Mouse (Mus musculus) heart, embryonic 10.5 days (tissue): Measurements from ENCODE around the gene Slc41a2. TPM values are rescaled to one million over a fixed set of nuclear protein-coding genes. Genes with fewer than 3 reads are reported as not detected.

Source experiments
- DNase-seq: peaks from one replicate; pipeline ENCODE4 v3.0.0-alpha.2; 2017; ENCODE audit warnings: low spot score
- H3K27ac ChIP-seq: fragments of 300-500 bp; sonication (generic); 2 replicates; pipeline ENCODE4 v1.5.1; 2016; ENCODE audit warnings: mild to moderate bottlenecking
- H3K27me3 ChIP-seq: fragments of 300-500 bp; sonication (generic); 2 replicates; pipeline ENCODE4 v1.6.1; 2016; ENCODE audit warnings: mild to moderate bottlenecking; ENCODE audit not compliant: poor library complexity, insufficient read depth, severe bottlenecking
- H3K36me3 ChIP-seq: fragments of 300-500 bp; sonication (generic); 2 replicates; pipeline ENCODE4 v1.6.1; 2016; ENCODE audit warnings: mild to moderate bottlenecking, moderate library complexity
- H3K4me1 ChIP-seq: fragments of 300-500 bp; sonication (generic); 2 replicates; pipeline ENCODE4 v1.6.1; 2016; ENCODE audit warnings: mild to moderate bottlenecking
- H3K4me3 ChIP-seq: fragments of 300-500 bp; sonication (generic); 2 replicates; pipeline ENCODE4 v1.5.1; 2016; ENCODE audit warnings: mild to moderate bottlenecking, moderate library complexity
- H3K9me3 ChIP-seq: fragments of 300-500 bp; sonication (generic); 2 replicates; pipeline ENCODE4 v1.6.1; 2016; ENCODE audit warnings: mild to moderate bottlenecking, moderate library complexity
- whole genome bisulfite sequencing: fragments of 180-500 bp; shearing (Covaris S2); methylation state at CpG from one replicate; pipeline ENCODE4 v1.1.7; 2016; 5-methylcytosine and 5-hydroxymethylcytosine counted together
- polyA plus RNA-seq: library from polyadenylated mRNA; unstranded; fragments of >200 nt; fragmentation: Nextera tagmentation; extraction: Ambion mirVana; gene quantifications from 2 replicates; pipeline ENCODE4 v1.2.1, GENCODE M21; 2016

Gene Slc41a2
- polyA plus RNA-seq, 1 experiment from 2014 or later: 0.15 TPM

GRCm38 (mm10) chr10:83234391-83234790 is 103.3 kb downstream of the Slc41a2 start:
- Histone ChIP-seq H3K4me1 (0 out of 2 replicates have a peak, but pooled peaks cover 5% of the 10 kb centered on the region), H3K9me3 (no peaks in the 10 kb centered on the region), H3K27me3 (peaks cover 6% of the 10 kb centered on the region; the same call in 1 of the 2 replicates), H3K36me3 (no peaks in the 10 kb centered on the region), H3K27ac (no peak overlapping the region), H3K4me3 (no peak overlapping the region)
- 50% methylated on average over 4 of the region's 4 CpGs for WGBS
- no peak for DNase-seq

- Histone ChIP-seq H3K4me1 (0 out of 2 replicates have a peak, but pooled peaks cover 5% of the 10 kb centered on the region), H3K9me3 (no peaks in the 10 kb centered on the region), H3K27ac (no peak overlapping the region), H3K27me3 (peaks cover 2% of the 10 kb centered on the region; the same call in 1 of the 2 replicates), H3K4me3 (no peak overlapping the region), H3K36me3 (no peaks in the 10 kb centered on the region)
- WGBS: 80% methylated on average over 3 of the region's 3 CpGs
- no peak for DNase-seq
These were observed 103.7 kb downstream of the Slc41a2 start for GRCm38 (mm10) chr10:83233967-83234366.

- H3K27me3 ChIP-seq: no peaks in the 10 kb centered on the region
- no peak for DNase-seq
- H3K4me3 ChIP-seq: no peak overlapping the region
- H3K4me1 ChIP-seq: 0 out of 2 replicates have a peak, but pooled peaks cover 5% of the 10 kb centered on the region
- no peak overlapping the region for H3K27ac ChIP-seq
- 48% methylated on average over 4 of the region's 4 CpGs for WGBS
- H3K9me3 ChIP-seq: no peaks in the 10 kb centered on the region
- H3K36me3 ChIP-seq: no peaks in the 10 kb centered on the region
These were observed 109.1 kb downstream of the Slc41a2 start for GRCm38 (mm10) chr10:83228626-83229025.

GRCm38 (mm10) chr10:83224999-83225398 is 112.7 kb downstream of the Slc41a2 start:
- Histone ChIP-seq H3K27me3 (no peaks in the 10 kb centered on the region), H3K27ac (no peak overlapping the region), H3K36me3 (no peaks in the 10 kb centered on the region), H3K4me3 (no peak overlapping the region), H3K4me1 (0 out of 2 replicates have a peak, but pooled peaks cover 5% of the 10 kb centered on the region), H3K9me3 (no peaks in the 10 kb centered on the region)
- DNase-seq: no peak
- 41% methylated on average over 3 of the region's 3 CpGs for WGBS

GRCm38 (mm10) chr10:83220847-83221246 is 116.8 kb downstream of the Slc41a2 start:
- H3K27ac ChIP-seq: no peak overlapping the region
- 85% methylated on average over 3 of the region's 3 CpGs for WGBS
- no peak overlapping the region for H3K4me3 ChIP-seq
- H3K9me3 ChIP-seq: no peaks in the 10 kb centered on the region
- 0 out of 2 replicates have a peak, but pooled peaks cover 6% of the 10 kb centered on the region for H3K4me1 ChIP-seq
- no peaks in the 10 kb centered on the region for H3K27me3 ChIP-seq
- no peaks in the 10 kb centered on the region for H3K36me3 ChIP-seq
- DNase-seq: no peak

- 85% methylated on average over 10 of the region's 10 CpGs for WGBS
- H3K27ac ChIP-seq: no peak overlapping the region
- DNase-seq: no peak
These were observed 117.5 kb downstream of the Slc41a2 start for GRCm38 (mm10) chr10:83220217-83220616.

GRCm38 (mm10) chr10:83219729-83220128 is 118.0 kb downstream of the Slc41a2 start:
- Histone ChIP-seq H3K4me1 (0 out of 2 replicates have a peak, but pooled peaks cover 6% of the 10 kb centered on the region), H3K9me3 (no peaks in the 10 kb centered on the region), H3K27me3 (no peaks in the 10 kb centered on the region), H3K4me3 (no peak overlapping the region), H3K27ac (no peak overlapping the region), H3K36me3 (no peaks in the 10 kb centered on the region)
- 29% methylated on average over 12 of the region's 12 CpGs for WGBS
- DNase-seq: peak; percentile 82

More at GRCm38 (mm10) chr10:83220217-83220616, 117.5 kb downstream of the Slc41a2 start:
- no peak overlapping the region for H3K4me3 ChIP-seq
- H3K4me1 ChIP-seq: 0 out of 2 replicates have a peak, but pooled peaks cover 6% of the 10 kb centered on the region
- H3K9me3 ChIP-seq: no peaks in the 10 kb centered on the region
- no peaks in the 10 kb centered on the region for H3K27me3 ChIP-seq
- no peaks in the 10 kb centered on the region for H3K36me3 ChIP-seq

GRCm38 (mm10) chr10:83218778-83219177 is 118.9 kb downstream of the Slc41a2 start:
- H3K27me3 ChIP-seq: no peaks in the 10 kb centered on the region
- 0 out of 2 replicates have a peak, but pooled peaks cover 6% of the 10 kb centered on the region for H3K4me1 ChIP-seq
- no peak overlapping the region for H3K4me3 ChIP-seq
- DNase-seq: no peak
- H3K27ac ChIP-seq: no peak overlapping the region
- no peaks in the 10 kb centered on the region for H3K9me3 ChIP-seq
- WGBS: 71% methylated on average over 2 of the region's 2 CpGs
- no peaks in the 10 kb centered on the region for H3K36me3 ChIP-seq

GRCm38 (mm10) chr10:83217256-83217655 is 120.4 kb downstream of the Slc41a2 start:
- no peak overlapping the region for H3K4me3 ChIP-seq
- no peaks in the 10 kb centered on the region for H3K36me3 ChIP-seq
- WGBS: 35% methylated on average over 5 of the region's 5 CpGs
- no peaks in the 10 kb centered on the region for H3K9me3 ChIP-seq
- no peak for DNase-seq
- H3K27ac ChIP-seq: no peak overlapping the region
- peaks cover 8% of the 10 kb centered on the region for H3K4me1 ChIP-seq
- no peaks in the 10 kb centered on the region for H3K27me3 ChIP-seq

GRCm38 (mm10) chr10:83215559-83215958 is 122.1 kb downstream of the Slc41a2 start:
- H3K4me3 ChIP-seq: no peak overlapping the region
- H3K36me3 ChIP-seq: no peaks in the 10 kb centered on the region
- H3K27me3 ChIP-seq: no peaks in the 10 kb centered on the region
- DNase-seq: no peak
- 69% methylated on average over 5 of the region's 5 CpGs for WGBS
- no peaks in the 10 kb centered on the region for H3K9me3 ChIP-seq
- H3K4me1 ChIP-seq: peaks cover 13% of the 10 kb centered on the region
- no peak overlapping the region for H3K27ac ChIP-seq

- Histone ChIP-seq H3K9me3 (no peaks in the 10 kb centered on the region), H3K36me3 (no peaks in the 10 kb centered on the region), H3K4me1 (peaks cover 13% of the 10 kb centered on the region), H3K27me3 (no peaks in the 10 kb centered on the region), H3K4me3 (no peak overlapping the region), H3K27ac (no peak overlapping the region)
- no peak for DNase-seq
- 85% methylated on average over 4 of the region's 4 CpGs for WGBS
These were observed 125.1 kb downstream of the Slc41a2 start for GRCm38 (mm10) chr10:83212618-83213017.

GRCm38 (mm10) chr10:83210968-83211583 is 126.6 kb downstream of the Slc41a2 start:
- H3K27ac ChIP-seq: no peak overlapping the region
- H3K9me3 ChIP-seq: no peaks in the 10 kb centered on the region
- H3K27me3 ChIP-seq: no peaks in the 10 kb centered on the region
- H3K4me1 ChIP-seq: peaks cover 7% of the 10 kb centered on the region
- WGBS: 55% methylated on average over 6 of the region's 6 CpGs
- no peak for DNase-seq
- no peak overlapping the region for H3K4me3 ChIP-seq
- H3K36me3 ChIP-seq: no peaks in the 10 kb centered on the region

- no peak overlapping the region for H3K27ac ChIP-seq
- WGBS: 77% methylated on average over 16 of the region's 16 CpGs
- no peaks in the 10 kb centered on the region for H3K27me3 ChIP-seq
- peaks cover 7% of the 10 kb centered on the region for H3K4me1 ChIP-seq
- H3K36me3 ChIP-seq: no peaks in the 10 kb centered on the region
- no peak for DNase-seq
- H3K9me3 ChIP-seq: no peaks in the 10 kb centered on the region
- no peak overlapping the region for H3K4me3 ChIP-seq
These were observed 127.6 kb downstream of the Slc41a2 start for GRCm38 (mm10) chr10:83210122-83210521.
